Mouse (Mus musculus): ENCODE data around the gene Adamts2.

Adamts2 gene

GRCm38 (mm10) chr11:50601641-50602355 is at the start of gene Adamts2:
TSS of gene Adamts2 (plus strand) at chr11:50602084.
- in situ Hi-C loops (cut with MboI, MseI) = no loop called here

GRCm38 (mm10) chr11:50557064-50557463 is 44.8 kb upstream of the Adamts2 start:
- in situ Hi-C loops (cut with MboI, MseI) = no loop called here

- in situ Hi-C loops (cut with MboI, MseI) = no loop called here
Observed at GRCm38 (mm10) chr11:50559108-50559507, 42.8 kb upstream of the Adamts2 start.

- in situ Hi-C loops (cut with MboI, MseI) = no loop called here
Observed at GRCm38 (mm10) chr11:50565466-50566211, 36.2 kb upstream of the Adamts2 start.

GRCm38 (mm10) chr11:50571448-50571847 is 30.4 kb upstream of the Adamts2 start:
- in situ Hi-C loops (cut with MboI, MseI) = no loop called here

- in situ Hi-C loops (cut with MboI, MseI) = no loop called here
Observed at GRCm38 (mm10) chr11:50576521-50576920, 25.4 kb upstream of the Adamts2 start.

GRCm38 (mm10) chr11:50587026-50587425 is 14.9 kb upstream of the Adamts2 start:
- in situ Hi-C loops (cut with MboI, MseI) = no loop called here

GRCm38 (mm10) chr11:50587787-50588186 is 14.1 kb upstream of the Adamts2 start:
- in situ Hi-C loops (cut with MboI, MseI) = no loop called here

- in situ Hi-C loops (cut with MboI, MseI) = no loop called here
Observed at GRCm38 (mm10) chr11:50589060-50589459, 12.8 kb upstream of the Adamts2 start.

- in situ Hi-C loops (cut with MboI, MseI) = no loop called here
Observed at GRCm38 (mm10) chr11:50591053-50591452, 10.8 kb upstream of the Adamts2 start.

GRCm38 (mm10) chr11:50592892-50593553 is 8.9 kb upstream of the Adamts2 start:
- in situ Hi-C loops (cut with MboI, MseI) = no loop called here

- in situ Hi-C loops (cut with MboI, MseI) = no loop called here
Observed at GRCm38 (mm10) chr11:50596571-50596970, 5.3 kb upstream of the Adamts2 start.

- in situ Hi-C loops (cut with MboI, MseI) = no loop called here
Observed at GRCm38 (mm10) chr11:50599156-50599555, 2.7 kb upstream of the Adamts2 start.

- in situ Hi-C loops (cut with MboI, MseI) = no loop called here
Observed at GRCm38 (mm10) chr11:50602356-50603081, 635 bp downstream of the Adamts2 start.

- in situ Hi-C loops (cut with MboI, MseI) = no loop called here
Observed at GRCm38 (mm10) chr11:50603082-50603910, 1.4 kb downstream of the Adamts2 start.

GRCm38 (mm10) chr11:50604371-50604770 is 2.5 kb downstream of the Adamts2 start:
- in situ Hi-C loops (cut with MboI, MseI) = no loop called here

- in situ Hi-C loops (cut with MboI, MseI) = no loop called here
Observed at GRCm38 (mm10) chr11:50611181-50611580, 9.3 kb downstream of the Adamts2 start.

- in situ Hi-C loops (cut with MboI, MseI) = no loop called here
Observed at GRCm38 (mm10) chr11:50617015-50617543, 15.2 kb downstream of the Adamts2 start.

GRCm38 (mm10) chr11:50620926-50621325 is 19.0 kb downstream of the Adamts2 start:
- in situ Hi-C loops (cut with MboI, MseI) = no loop called here

- in situ Hi-C loops (cut with MboI, MseI) = no loop called here
Observed at GRCm38 (mm10) chr11:50621364-50621763, 19.5 kb downstream of the Adamts2 start.
